Mouse (Mus musculus) lung, embryonic 16.5 days (tissue): Measurements from ENCODE around the gene Cyb5rl. TPM values are rescaled to one million over a fixed set of nuclear protein-coding genes. Genes with fewer than 3 reads are reported as not detected.

Experiments
- ATAC-seq: fragments of 200-750 bp; cut with Nextera tagmentation; 2 replicates; pipeline ENCODE4 v1.8.0; 2017; ENCODE audit warnings: low read depth, mild to moderate bottlenecking, moderate library complexity
- H3K27ac ChIP-seq: fragments of 300-500 bp; sonication (generic); 2 replicates; pipeline ENCODE4 v1.5.1; 2014; ENCODE audit warnings: mild to moderate bottlenecking, control low read depth, low read length
- H3K27me3 ChIP-seq: fragments of 300-500 bp; sonication (generic); 2 replicates; pipeline ENCODE4 v1.6.1; 2014; ENCODE audit warnings: low read depth, low read length, mixed read lengths; ENCODE audit not compliant: control insufficient read depth, insufficient read depth
- H3K36me3 ChIP-seq: fragments of 300-500 bp; sonication (generic); 2 replicates; pipeline ENCODE4 v1.6.1; 2014; ENCODE audit warnings: low read length; ENCODE audit not compliant: control insufficient read depth, insufficient read depth
- H3K4me1 ChIP-seq: fragments of 300-500 bp; sonication (generic); replicated peaks from 2 replicates; pipeline ENCODE4 v1.6.1; 2014; ENCODE audit warnings: low read length, mixed read lengths; ENCODE audit not compliant: control insufficient read depth, insufficient read depth
- H3K4me2 ChIP-seq: fragments of 300-500 bp; sonication (generic); 2 replicates; pipeline ENCODE4 v1.6.1; 2014; ENCODE audit warnings: low read depth, low read length, control low read depth
- H3K4me3 ChIP-seq: fragments of 300-500 bp; sonication (generic); 2 replicates; pipeline ENCODE4 v1.5.1; 2014; ENCODE audit warnings: mild to moderate bottlenecking, low read length, control low read depth
- H3K9ac ChIP-seq: fragments of 300-500 bp; sonication (generic); 2 replicates; pipeline ENCODE4 v1.6.1; 2014; ENCODE audit warnings: low read length, control low read depth
- H3K9me3 ChIP-seq: fragments of 300-500 bp; sonication (generic); 2 replicates; pipeline ENCODE4 v1.6.1; 2016; ENCODE audit warnings: low read length; ENCODE audit not compliant: control insufficient read depth
- WGBS: fragments of 180-500 bp; shearing (Covaris S2); extraction: QIAGEN DNeasy Blood & Tissue Kit; methylation state at CpG from one replicate; pipeline ENCODE4 v1.1.7; 2014; 5-methylcytosine and 5-hydroxymethylcytosine counted together
- polyA plus RNA-seq: library from polyadenylated mRNA; unstranded; fragments of >200 nt; fragmentation: Nextera tagmentation; extraction: Ambion mirVana; gene quantifications from 2 replicates; pipeline ENCODE4 v1.2.1, GENCODE M21; 2015

Gene Cyb5rl
- polyA plus RNA-seq: 5.9 and 7.2 TPM in 2 replicates

GRCm38 (mm10) chr4:107066252-107067124 is at the start of gene Cyb5rl, which contains the start of gene Mrpl37:
TSS of gene Cyb5rl (plus strand) at chr4:107066988.
TSS of gene Mrpl37 (minus strand) at chr4:107066868.
- H3K4me1 ChIP-seq: peaks cover 12% of the 10 kb centered on the region
- H3K27me3 ChIP-seq: no peaks in the 10 kb centered on the region
- peak within 1 kb of the TSS; percentile 90 for H3K9ac ChIP-seq
- H3K27ac ChIP-seq: peak within 1 kb of the TSS; percentile 37
- peak within 1 kb of the TSS; percentile 75 for H3K4me3 ChIP-seq
- H3K4me2 ChIP-seq: peak within 1 kb of the TSS; percentile 92
- peak; percentile 100 for ATAC-seq
- under 1% methylated on average over 60 of the region's 60 CpGs for WGBS
- H3K36me3 ChIP-seq: peaks cover 20% of the 10 kb centered on the region
- H3K9me3 ChIP-seq: no peaks in the 10 kb centered on the region

- H3K9ac ChIP-seq: no peak overlapping the region
- no peak overlapping the region for H3K4me2 ChIP-seq
- no peaks in the 10 kb centered on the region for H3K27me3 ChIP-seq
- H3K9me3 ChIP-seq: no peaks in the 10 kb centered on the region
- no peak for ATAC-seq
- H3K27ac ChIP-seq: no peak overlapping the region
- H3K36me3 ChIP-seq: no peaks in the 10 kb centered on the region
- no peak overlapping the region for H3K4me3 ChIP-seq
- H3K4me1 ChIP-seq: peaks cover 3% of the 10 kb centered on the region; the same call in 1 of the 2 replicates
Observed at GRCm38 (mm10) chr4:107017257-107017656, 49.5 kb upstream of the Cyb5rl start.

GRCm38 (mm10) chr4:107018521-107018920 is 48.3 kb upstream of the Cyb5rl start:
- Histone ChIP-seq H3K9me3 (no peaks in the 10 kb centered on the region), H3K27ac (no peak overlapping the region), H3K36me3 (no peaks in the 10 kb centered on the region), H3K4me2 (no peak overlapping the region), H3K9ac (no peak overlapping the region), H3K4me3 (no peak overlapping the region), H3K27me3 (no peaks in the 10 kb centered on the region), H3K4me1 (peaks cover 3% of the 10 kb centered on the region; the same call in 1 of the 2 replicates)
- WGBS: 42% methylated on average over 3 of the region's 3 CpGs
- ATAC-seq: no peak

GRCm38 (mm10) chr4:107019027-107019426 is 47.8 kb upstream of the Cyb5rl start:
- no peaks in the 10 kb centered on the region for H3K27me3 ChIP-seq
- no peaks in the 10 kb centered on the region for H3K9me3 ChIP-seq
- no peak overlapping the region for H3K4me2 ChIP-seq
- H3K27ac ChIP-seq: no peak overlapping the region
- H3K4me3 ChIP-seq: no peak overlapping the region
- H3K9ac ChIP-seq: no peak overlapping the region
- WGBS: 49% methylated on average over 7 of the region's 7 CpGs
- ATAC-seq: no peak
- H3K4me1 ChIP-seq: peaks cover 3% of the 10 kb centered on the region; the same call in 1 of the 2 replicates
- H3K36me3 ChIP-seq: no peaks in the 10 kb centered on the region

GRCm38 (mm10) chr4:107020287-107021000 is 46.3 kb upstream of the Cyb5rl start:
- Histone ChIP-seq H3K27ac (no peak overlapping the region), H3K36me3 (no peaks in the 10 kb centered on the region), H3K9ac (no peak overlapping the region), H3K27me3 (no peaks in the 10 kb centered on the region), H3K4me1 (peaks cover 3% of the 10 kb centered on the region; the same call in 1 of the 2 replicates), H3K9me3 (no peaks in the 10 kb centered on the region), H3K4me3 (no peak overlapping the region), H3K4me2 (no peak overlapping the region)
- 65% methylated on average over 5 of the region's 5 CpGs for WGBS
- no peak for ATAC-seq

- Histone ChIP-seq H3K27me3 (no peaks in the 10 kb centered on the region), H3K36me3 (no peaks in the 10 kb centered on the region), H3K4me2 (no peak overlapping the region), H3K4me1 (peaks cover 3% of the 10 kb centered on the region; the same call in 1 of the 2 replicates), H3K9me3 (no peaks in the 10 kb centered on the region), H3K4me3 (no peak overlapping the region), H3K27ac (no peak overlapping the region), H3K9ac (no peak overlapping the region)
- WGBS: 80% methylated on average over 3 of the region's 3 CpGs
- no peak for ATAC-seq
Observed at GRCm38 (mm10) chr4:107021464-107021863, 45.3 kb upstream of the Cyb5rl start.

GRCm38 (mm10) chr4:107024899-107025298 is 41.9 kb upstream of the Cyb5rl start:
- H3K4me2 ChIP-seq: no peak overlapping the region
- whole genome bisulfite sequencing: 85% methylated on average over 7 of the region's 7 CpGs
- H3K4me1 ChIP-seq: no peaks in the 10 kb centered on the region
- H3K9me3 ChIP-seq: no peaks in the 10 kb centered on the region
- peaks cover 2% of the 10 kb centered on the region; the same call in 1 of the 2 replicates for H3K36me3 ChIP-seq
- ATAC-seq: no peak
- H3K4me3 ChIP-seq: no peak overlapping the region
- H3K27ac ChIP-seq: no peak overlapping the region
- H3K27me3 ChIP-seq: no peaks in the 10 kb centered on the region
- no peak overlapping the region for H3K9ac ChIP-seq

- Histone ChIP-seq H3K27ac (no peak overlapping the region), H3K9ac (no peak overlapping the region), H3K9me3 (no peaks in the 10 kb centered on the region), H3K27me3 (no peaks in the 10 kb centered on the region), H3K4me3 (no peak overlapping the region), H3K4me2 (no peak overlapping the region), H3K4me1 (no peaks in the 10 kb centered on the region), H3K36me3 (peaks cover 2% of the 10 kb centered on the region; the same call in 1 of the 2 replicates)
- no peak for ATAC-seq
- WGBS: 91% methylated on average over 5 of the region's 5 CpGs
Observed at GRCm38 (mm10) chr4:107025369-107025768, 41.4 kb upstream of the Cyb5rl start.

- ATAC-seq: no peak
- no peak overlapping the region for H3K4me2 ChIP-seq
Observed at GRCm38 (mm10) chr4:107026451-107026850, 40.3 kb upstream of the Cyb5rl start.

More at GRCm38 (mm10) chr4:107026451-107026850, 40.3 kb upstream of the Cyb5rl start:
- 50% methylated on average over 8 of the region's 8 CpGs for WGBS
- Histone ChIP-seq H3K9ac (no peak overlapping the region), H3K4me3 (no peak overlapping the region), H3K27ac (no peak overlapping the region), H3K9me3 (no peaks in the 10 kb centered on the region), H3K36me3 (peaks cover 8% of the 10 kb centered on the region), H3K4me1 (no peaks in the 10 kb centered on the region), H3K27me3 (no peaks in the 10 kb centered on the region)
